ENCODE assay signal across 8 mouse cellular contexts in genomic region chr10:81400371-81401204, GRCm38 (mm10). TPM values are rescaled to one million over a fixed set of nuclear protein-coding genes. Genes with fewer than 3 reads are reported as not detected.
DNase-seq lines count a peak whose midpoint lies in the region; ATAC-seq and TF ChIP-seq lines count a peak whose summit lies in the region.

No protein-coding gene starts in this region.

- H3K9me3 ChIP-seq in neural tube, embryonic 11.5 days (ENCODE audit: control insufficient read depth, low read length) = no peaks in the 10 kb centered on the region
- H3K9me3 ChIP-seq in embryonic facial prominence, embryonic 11.5 days (replicated peaks; ENCODE audit: control insufficient read depth, low read length) = no peaks in the 10 kb centered on the region
- no peaks in the 10 kb centered on the region for H3K9me3 ChIP-seq in intestine, postnatal 0 days (ENCODE audit: control insufficient read depth)

- no peak overlapping the region; the same call in 1 of the 2 replicates for H3K4me3 ChIP-seq in neural tube, embryonic 11.5 days (ENCODE audit: low read depth, low read length)
- H3K4me3 ChIP-seq in embryonic facial prominence, embryonic 11.5 days (ENCODE audit: low read depth, low read length) = no peak overlapping the region
- 0 out of 2 replicates have a peak overlapping the region, but pooled peaks have one; percentile 6 for H3K4me3 ChIP-seq in intestine, postnatal 0 days (ENCODE audit: low read depth, low read length)
- H3K4me3 ChIP-seq in olfactory bulb, adult 2 months (ENCODE audit: insufficient read depth, low read depth, low read length) = no peak overlapping the region

- TF ChIP-seq CTCF in intestine, postnatal 0 days (IDR thresholded peaks at IDR 0.05; ENCODE audit: low read depth) = no peak
- TF ChIP-seq CTCF in olfactory bulb, adult 2 months (IDR thresholded peaks at IDR 0.05; ENCODE audit: insufficient read depth, low read depth, low read length) = no peak

- no peak for DNase-seq in neural tube, embryonic 11.5 days (ENCODE audit: low spot score)
- no peak for DNase-seq in neural tube, embryonic 10.5 days (ENCODE audit: extremely low spot score, low spot score)
- no peak for DNase-seq in embryonic facial prominence, embryonic 11.5 days (ENCODE audit: low spot score)
- DNase-seq in frontal cortex, postnatal 14 days (ENCODE audit: low spot score in 2 of 2) = no peak
- DNase-seq in embryo, embryonic 9.5 days (ENCODE audit: extremely low spot score) = no peak
- no peak for DNase-seq in testis, postnatal 14 days (ENCODE audit: low spot score)

- peak overlapping the region; percentile 96 for H3K27ac ChIP-seq in neural tube, embryonic 11.5 days (ENCODE audit: low read depth, low read length)
- no peak overlapping the region for H3K27ac ChIP-seq in embryonic facial prominence, embryonic 11.5 days (replicated peaks; ENCODE audit: low read depth, low read length)
- no peak overlapping the region for H3K27ac ChIP-seq in intestine, postnatal 0 days (ENCODE audit: low read depth, low read length)
- peak overlapping the region; percentile 4 for H3K27ac ChIP-seq in olfactory bulb, adult 2 months (ENCODE audit: insufficient read depth, low read depth, low read length)

- TF ChIP-seq POLR2A in olfactory bulb, adult 2 months (IDR thresholded peaks at IDR 0.05; ENCODE audit: insufficient read depth, low read depth, low read length) = no peak

- peak overlapping the region; percentile 22 for H3K9ac ChIP-seq in neural tube, embryonic 11.5 days (ENCODE audit: low read length)
- H3K9ac ChIP-seq in embryonic facial prominence, embryonic 11.5 days (replicated peaks; ENCODE audit: low read length) = peak overlapping the region; percentile 43; the same call in 1 of the 2 replicates
- H3K9ac ChIP-seq in intestine, postnatal 0 days (ENCODE audit: low read depth, low read length) = no peak overlapping the region

- peaks cover 45% of the 10 kb centered on the region for H3K4me1 ChIP-seq in neural tube, embryonic 11.5 days (ENCODE audit: control insufficient read depth, insufficient read depth, low read length)
- peaks cover 18% of the 10 kb centered on the region for H3K4me1 ChIP-seq in embryonic facial prominence, embryonic 11.5 days (ENCODE audit: control insufficient read depth, insufficient read depth, low read length)
- H3K4me1 ChIP-seq in intestine, postnatal 0 days (replicated peaks; ENCODE audit: control insufficient read depth, insufficient read depth, low read length) = peaks cover 12% of the 10 kb centered on the region
- H3K4me1 ChIP-seq in olfactory bulb, adult 2 months (ENCODE audit: control insufficient read depth, insufficient read depth, low read length) = peaks cover 39% of the 10 kb centered on the region

- peak overlapping the region; percentile 20; the same call in 1 of the 2 replicates for H3K4me2 ChIP-seq in neural tube, embryonic 11.5 days (ENCODE audit: low read depth)
- peak overlapping the region; percentile 23 for H3K4me2 ChIP-seq in embryonic facial prominence, embryonic 11.5 days (ENCODE audit: low read depth, low read length)
- H3K4me2 ChIP-seq in intestine, postnatal 0 days (replicated peaks; ENCODE audit: low read depth) = peak overlapping the region; percentile 28

- H3K27me3 ChIP-seq in neural tube, embryonic 11.5 days (ENCODE audit: control insufficient read depth, insufficient read depth, low read length) = 0 out of 2 replicates have a peak, but pooled peaks cover 10% of the 10 kb centered on the region
- 0 out of 2 replicates have a peak, but pooled peaks cover 2% of the 10 kb centered on the region for H3K27me3 ChIP-seq in embryonic facial prominence, embryonic 11.5 days (ENCODE audit: control insufficient read depth, insufficient read depth, low read length)
- H3K27me3 ChIP-seq in intestine, postnatal 0 days (replicated peaks; ENCODE audit: control insufficient read depth, insufficient read depth, low read length) = 0 out of 2 replicates have a peak, but pooled peaks cover 4% of the 10 kb centered on the region

- no peaks in the 10 kb centered on the region for H3K36me3 ChIP-seq in neural tube, embryonic 11.5 days (ENCODE audit: control insufficient read depth, insufficient read depth, low read length)
- no peaks in the 10 kb centered on the region for H3K36me3 ChIP-seq in embryonic facial prominence, embryonic 11.5 days (replicated peaks; ENCODE audit: control insufficient read depth, insufficient read depth, low read depth, low read length)
- H3K36me3 ChIP-seq in intestine, postnatal 0 days (ENCODE audit: control insufficient read depth, insufficient read depth) = peaks cover 25% of the 10 kb centered on the region

- no peak for ATAC-seq in neural tube, embryonic 11.5 days (ENCODE audit: insufficient read depth, low FRiP score, low TSS enrichment)
- no peak for ATAC-seq in embryonic facial prominence, embryonic 11.5 days (replicated peaks; ENCODE audit: insufficient number of reproducible peaks, low FRiP score, low TSS enrichment, low read depth)
- no peak for ATAC-seq in intestine, postnatal 0 days

- 40% methylated on average over 22 of the region's 22 CpGs for WGBS in neural tube, embryonic 11.5 days
- 44% methylated on average over 22 of the region's 22 CpGs for WGBS in embryonic facial prominence, embryonic 11.5 days
- WGBS in intestine, postnatal 0 days = 69% methylated on average over 22 of the region's 22 CpGs
- WGBS in olfactory bulb, adult 2 months = 68% methylated on average over 22 of the region's 22 CpGs

RNA-seq across cellular contexts. Expression of gene Smim24, which starts 7.7 kb away (rescaled TPM):
- 1.9 and 3.5 TPM in 2 replicates for polyA plus RNA-seq in neural tube, embryonic 11.5 days (2014; fragmentation: Nextera tagmentation; extraction: Ambion mirVana)
- polyA plus RNA-seq in embryonic facial prominence, embryonic 11.5 days (2014; fragmentation: Nextera tagmentation; extraction: Ambion mirVana) = 3.4 and 4.1 TPM in 2 replicates
- 1,233 and 1,333 TPM in 2 replicates for polyA plus RNA-seq in intestine, postnatal 0 days (2015; fragmentation: Nextera tagmentation; extraction: Ambion mirVana)
- not detected in 2 replicates for polyA plus RNA-seq in olfactory bulb, adult 2 months (2012; ENCODE audit: insufficient read depth, insufficient read length, low replicate concordance, missing spikeins)

RNA-seq across cellular contexts. Expression of gene Gm48552, which starts 11.8 kb away (rescaled TPM):
- 0.97 and 1.3 TPM in 2 replicates for polyA plus RNA-seq in neural tube, embryonic 11.5 days (2014; fragmentation: Nextera tagmentation; extraction: Ambion mirVana)
- 0.63 TPM in 1 of 2 replicates, not detected in the other for polyA plus RNA-seq in embryonic facial prominence, embryonic 11.5 days (2014; fragmentation: Nextera tagmentation; extraction: Ambion mirVana)
- 0.31 TPM in 1 of 2 replicates, not detected in the other for polyA plus RNA-seq in intestine, postnatal 0 days (2015; fragmentation: Nextera tagmentation; extraction: Ambion mirVana)
- not detected in 2 replicates for polyA plus RNA-seq in olfactory bulb, adult 2 months (2012; ENCODE audit: insufficient read depth, insufficient read length, low replicate concordance, missing spikeins)

RNA-seq across cellular contexts. Expression of gene Gm48551, which starts 16.3 kb away (rescaled TPM):
- 1.7 and 3.0 TPM in 2 replicates for polyA plus RNA-seq in neural tube, embryonic 11.5 days (2014; fragmentation: Nextera tagmentation; extraction: Ambion mirVana)
- polyA plus RNA-seq in embryonic facial prominence, embryonic 11.5 days (2014; fragmentation: Nextera tagmentation; extraction: Ambion mirVana) = 2.5 and 4.1 TPM in 2 replicates
- 0.76 and 1.1 TPM in 2 replicates for polyA plus RNA-seq in intestine, postnatal 0 days (2015; fragmentation: Nextera tagmentation; extraction: Ambion mirVana)
- not detected in 2 replicates for polyA plus RNA-seq in olfactory bulb, adult 2 months (2012; ENCODE audit: insufficient read depth, insufficient read length, low replicate concordance, missing spikeins)

RNA-seq across cellular contexts. Expression of gene Dohh, which starts 16.4 kb away (rescaled TPM):
- 64.1 and 76.1 TPM in 2 replicates for polyA plus RNA-seq in neural tube, embryonic 11.5 days (2014; fragmentation: Nextera tagmentation; extraction: Ambion mirVana)
- 45.0 and 52.5 TPM in 2 replicates for polyA plus RNA-seq in embryonic facial prominence, embryonic 11.5 days (2014; fragmentation: Nextera tagmentation; extraction: Ambion mirVana)
- 54.0 and 59.4 TPM in 2 replicates for polyA plus RNA-seq in intestine, postnatal 0 days (2015; fragmentation: Nextera tagmentation; extraction: Ambion mirVana)
- polyA plus RNA-seq in olfactory bulb, adult 2 months (2012; ENCODE audit: insufficient read depth, insufficient read length, low replicate concordance, missing spikeins) = not detected in 2 replicates

RNA-seq across cellular contexts. Expression of gene Fzr1, which starts 22.3 kb away (rescaled TPM):
- polyA plus RNA-seq in neural tube, embryonic 11.5 days (2014; fragmentation: Nextera tagmentation; extraction: Ambion mirVana) = 112 and 120 TPM in 2 replicates
- polyA plus RNA-seq in embryonic facial prominence, embryonic 11.5 days (2014; fragmentation: Nextera tagmentation; extraction: Ambion mirVana) = 92.1 and 95.0 TPM in 2 replicates
- 40.8 and 45.2 TPM in 2 replicates for polyA plus RNA-seq in intestine, postnatal 0 days (2015; fragmentation: Nextera tagmentation; extraction: Ambion mirVana)
- polyA plus RNA-seq in olfactory bulb, adult 2 months (2012; ENCODE audit: insufficient read depth, insufficient read length, low replicate concordance, missing spikeins) = not detected in 2 replicates

Comparison
In these comparisons a context has a peak if more than half of its experiments do, and no peak if none do; other contexts are left out.
1. H3K27ac ChIP-seq: peak in neural tube, embryonic 11.5 days (single experiment) and olfactory bulb, adult 2 months (single experiment); none in embryonic facial prominence, embryonic 11.5 days (single experiment) and intestine, postnatal 0 days (single experiment).
2. RNA of gene Smim24, which starts 7.7 kb away (polyA plus RNA-seq): 1,233 to 1,333 TPM in intestine, postnatal 0 days; 3.4 to 4.1 TPM in embryonic facial prominence, embryonic 11.5 days, 1.9 to 3.5 TPM in neural tube, embryonic 11.5 days and not detected in olfactory bulb, adult 2 months; every median in the first group is over 100 times any median in the second.
3. Peak in every context shown above with its lines, with median percentiles within 50 percentile points of each other: H3K4me2 ChIP-seq.